Mouse (Mus musculus): ENCODE data around the gene Elfn2. TPM values are rescaled to one million over a fixed set of nuclear protein-coding genes. Genes with fewer than 3 reads are reported as not detected.

The Elfn2 gene
- polyA plus RNA-seq, 1 experiment from 2014 or later = 8.2 TPM

DNA sequence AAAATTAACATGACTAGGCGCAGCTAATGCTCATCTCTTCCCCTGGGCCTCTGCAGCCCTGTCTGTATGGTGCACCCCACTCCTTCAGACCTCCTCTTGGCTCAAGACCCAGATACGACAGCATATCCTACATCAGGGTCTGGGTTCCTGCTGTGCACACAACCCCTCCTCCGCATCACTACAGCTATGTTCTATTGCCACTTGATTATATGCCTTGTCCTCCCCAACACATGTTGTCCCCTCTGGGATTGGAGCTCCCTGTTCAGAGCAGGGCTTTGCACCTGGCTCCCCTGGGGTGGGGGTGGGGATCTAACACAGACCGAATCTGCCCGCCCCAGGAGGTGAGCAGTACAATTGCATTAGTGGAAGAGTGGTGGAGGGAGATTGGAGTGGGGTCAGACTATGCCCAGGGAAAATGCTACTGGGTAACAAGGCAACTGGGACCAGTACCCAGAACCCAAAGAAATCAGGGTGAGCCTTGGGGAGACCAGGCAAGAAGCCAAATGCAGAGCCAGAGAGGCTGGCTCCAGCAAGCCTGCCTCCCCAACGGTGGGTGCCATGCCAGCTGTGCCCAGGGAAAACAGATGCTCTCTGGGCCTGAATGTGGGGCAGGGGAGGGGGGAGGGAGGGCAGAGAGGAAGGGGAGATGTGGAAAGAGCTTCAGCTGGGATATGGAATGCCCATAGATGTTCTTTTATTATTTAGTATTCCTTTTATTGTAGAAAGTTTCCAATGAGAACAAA, 32.2 kb upstream of the Elfn2 start:
- peak; percentile 59 for ATAC-seq
- H3K27ac ChIP-seq (ENCODE audit: low read length) = peak overlapping the region; percentile 29
- H3K36me3 ChIP-seq (ENCODE audit: control insufficient read depth, insufficient read depth) = no peaks in the 10 kb centered on the region
- peaks cover 26% of the 10 kb centered on the region for H3K4me1 ChIP-seq (replicated peaks; ENCODE audit: control insufficient read depth, insufficient read depth, low read length)
- no peaks in the 10 kb centered on the region for H3K27me3 ChIP-seq (replicated peaks; ENCODE audit: control insufficient read depth, insufficient read depth, low read length)
- H3K4me2 ChIP-seq (ENCODE audit: low read length) = no peak overlapping the region
- H3K9ac ChIP-seq (replicated peaks; ENCODE audit: low read depth, low read length) = no peak overlapping the region
- H3K4me3 ChIP-seq (replicated peaks; ENCODE audit: low read length) = no peak overlapping the region
- no peaks in the 10 kb centered on the region for H3K9me3 ChIP-seq (ENCODE audit: control insufficient read depth, low read length)
- 36% methylated on average over 6 of the region's 6 CpGs for WGBS

DNA sequence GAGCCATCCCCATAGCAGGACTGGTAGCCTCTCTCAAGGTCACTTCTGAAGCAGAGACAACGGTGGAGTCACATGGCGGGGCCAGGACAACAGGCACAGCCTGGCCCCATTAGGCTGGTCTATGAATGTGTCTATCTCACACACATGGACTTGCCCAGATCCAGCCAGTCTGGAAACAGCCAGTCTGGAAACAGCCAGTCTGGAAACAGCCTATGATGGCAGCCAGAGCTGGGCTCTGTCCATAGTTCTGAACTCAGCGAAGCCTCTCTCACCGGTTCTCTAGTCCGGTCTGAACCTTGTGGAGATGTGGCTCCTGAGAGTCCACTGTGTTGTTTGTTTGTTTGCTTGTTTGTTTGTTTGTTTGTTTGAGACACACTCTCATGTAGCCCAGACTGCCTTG, 31.3 kb upstream of the Elfn2 start:
- Histone ChIP-seq H3K4me1 (replicated peaks; ENCODE audit: control insufficient read depth, insufficient read depth, low read length) (peaks cover 22% of the 10 kb centered on the region), H3K4me3 (replicated peaks; ENCODE audit: low read length) (no peak overlapping the region), H3K27ac (ENCODE audit: low read length) (no peak overlapping the region; the same call in 1 of the 2 replicates), H3K9me3 (ENCODE audit: control insufficient read depth, low read length) (no peaks in the 10 kb centered on the region), H3K4me2 (ENCODE audit: low read length) (no peak overlapping the region), H3K27me3 (replicated peaks; ENCODE audit: control insufficient read depth, insufficient read depth, low read length) (no peaks in the 10 kb centered on the region), H3K36me3 (ENCODE audit: control insufficient read depth, insufficient read depth) (no peaks in the 10 kb centered on the region), H3K9ac (replicated peaks; ENCODE audit: low read depth, low read length) (no peak overlapping the region)
- no peak for ATAC-seq
- WGBS = 71% methylated on average over 5 of the region's 5 CpGs

DNA sequence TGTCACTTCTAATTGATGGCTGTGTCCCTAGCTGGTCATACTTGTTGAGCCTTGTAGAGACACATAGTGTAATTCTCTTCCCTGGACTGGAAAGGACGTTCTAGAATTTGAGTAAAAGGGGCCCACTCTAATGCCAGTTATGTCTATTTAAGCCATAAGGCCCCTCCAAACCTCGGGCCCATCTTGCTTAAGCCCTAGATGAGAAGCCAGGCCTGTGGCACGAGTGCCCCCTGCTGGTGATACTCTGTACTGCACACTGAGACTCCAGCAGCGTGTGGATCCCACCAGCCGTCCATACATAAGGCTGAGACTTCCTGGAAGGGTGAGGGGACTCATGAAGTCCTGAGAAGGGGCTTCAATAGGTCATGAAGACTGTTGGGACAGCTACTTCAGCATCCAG, 25.6 kb upstream of the Elfn2 start:
- Histone ChIP-seq H3K9me3 (ENCODE audit: control insufficient read depth, low read length) (no peaks in the 10 kb centered on the region), H3K27ac (ENCODE audit: low read length) (no peak overlapping the region; the same call in 1 of the 2 replicates), H3K36me3 (ENCODE audit: control insufficient read depth, insufficient read depth) (no peaks in the 10 kb centered on the region), H3K4me3 (replicated peaks; ENCODE audit: low read length) (no peak overlapping the region), H3K9ac (replicated peaks; ENCODE audit: low read depth, low read length) (no peak overlapping the region), H3K4me1 (replicated peaks; ENCODE audit: control insufficient read depth, insufficient read depth, low read length) (peaks cover 7% of the 10 kb centered on the region; the same call in 1 of the 2 replicates), H3K27me3 (replicated peaks; ENCODE audit: control insufficient read depth, insufficient read depth, low read length) (no peaks in the 10 kb centered on the region), H3K4me2 (ENCODE audit: low read length) (no peak overlapping the region)
- 4% methylated on average over 5 of the region's 5 CpGs for WGBS
- ATAC-seq = peak; percentile 81

DNA sequence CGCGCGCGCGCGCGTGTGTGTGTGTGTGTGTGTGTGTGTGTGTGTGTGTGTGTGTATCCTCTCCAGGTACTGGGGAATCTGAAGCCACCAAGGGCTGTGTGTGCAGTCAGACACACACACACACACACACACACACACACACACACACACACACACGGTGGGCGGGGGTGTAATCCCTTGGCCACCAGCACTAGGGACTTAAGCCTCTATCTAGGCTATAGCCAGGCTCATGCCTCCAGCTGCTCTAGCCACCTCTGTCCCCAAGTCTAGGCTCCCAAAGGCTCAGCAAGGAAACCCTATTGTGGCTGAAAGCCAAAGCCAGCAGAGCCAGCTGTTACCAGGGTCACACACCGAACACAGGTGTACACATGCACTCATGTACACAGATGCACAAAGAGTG, 24.3 kb upstream of the Elfn2 start:
- H3K9me3 ChIP-seq (ENCODE audit: control insufficient read depth, low read length) = no peaks in the 10 kb centered on the region
- H3K4me1 ChIP-seq (replicated peaks; ENCODE audit: control insufficient read depth, insufficient read depth, low read length) = peaks cover 7% of the 10 kb centered on the region; the same call in 1 of the 2 replicates
- H3K4me3 ChIP-seq (replicated peaks; ENCODE audit: low read length) = no peak overlapping the region
- no peaks in the 10 kb centered on the region for H3K36me3 ChIP-seq (ENCODE audit: control insufficient read depth, insufficient read depth)
- no peak overlapping the region for H3K27ac ChIP-seq (ENCODE audit: low read length)
- 71% methylated on average over 3 of the region's 10 CpGs for WGBS
- H3K27me3 ChIP-seq (replicated peaks; ENCODE audit: control insufficient read depth, insufficient read depth, low read length) = no peaks in the 10 kb centered on the region
- ATAC-seq = no peak
- H3K4me2 ChIP-seq (ENCODE audit: low read length) = no peak overlapping the region
- H3K9ac ChIP-seq (replicated peaks; ENCODE audit: low read depth, low read length) = no peak overlapping the region

DNA sequence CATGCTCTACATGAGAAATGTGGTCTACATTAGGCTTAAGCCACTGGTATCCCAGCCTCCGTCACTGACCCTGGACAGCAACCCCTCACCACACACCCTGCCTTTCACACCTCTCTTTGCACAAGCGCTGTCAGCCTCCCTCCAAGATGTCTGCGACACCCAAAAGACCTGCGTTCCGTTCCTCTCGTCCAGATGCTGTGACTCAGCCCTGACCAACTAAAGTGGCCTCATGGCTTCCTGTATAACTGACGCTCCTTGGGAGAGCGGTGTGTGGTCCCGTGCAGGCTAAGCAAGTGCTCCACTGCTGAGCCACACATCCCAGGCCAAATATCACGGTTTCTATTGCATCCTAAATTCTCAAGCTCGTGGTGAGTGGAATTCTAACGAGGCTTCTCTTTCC, 22.1 kb upstream of the Elfn2 start:
- Histone ChIP-seq H3K9ac (replicated peaks; ENCODE audit: low read depth, low read length) (no peak overlapping the region), H3K4me3 (replicated peaks; ENCODE audit: low read length) (no peak overlapping the region), H3K4me1 (replicated peaks; ENCODE audit: control insufficient read depth, insufficient read depth, low read length) (peaks cover 27% of the 10 kb centered on the region), H3K4me2 (ENCODE audit: low read length) (no peak overlapping the region), H3K9me3 (ENCODE audit: control insufficient read depth, low read length) (no peaks in the 10 kb centered on the region), H3K27ac (ENCODE audit: low read length) (no peak overlapping the region), H3K27me3 (replicated peaks; ENCODE audit: control insufficient read depth, insufficient read depth, low read length) (no peaks in the 10 kb centered on the region), H3K36me3 (ENCODE audit: control insufficient read depth, insufficient read depth) (no peaks in the 10 kb centered on the region)
- ATAC-seq = no peak
- 74% methylated on average over 12 of the region's 12 CpGs for WGBS

DNA sequence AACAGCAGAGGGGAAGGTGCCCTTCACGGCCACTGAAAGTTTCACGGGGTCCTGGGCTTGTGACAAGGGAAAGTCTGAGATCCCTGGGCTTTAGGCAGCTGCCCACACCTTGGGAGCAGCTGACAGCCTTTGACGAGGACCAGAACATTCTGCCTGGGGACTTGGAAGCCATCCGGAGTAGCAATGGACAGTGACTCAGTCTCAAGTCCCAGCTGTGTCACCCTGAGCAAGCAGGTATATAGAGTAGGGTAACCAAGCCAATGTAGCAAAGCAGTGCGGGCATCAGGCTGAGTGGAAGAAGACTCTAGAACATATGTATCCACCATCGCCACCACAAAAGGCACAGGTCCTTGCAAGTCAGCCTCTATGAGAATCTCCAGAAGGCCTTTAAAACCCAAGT, 18.6 kb upstream of the Elfn2 start:
- Histone ChIP-seq H3K4me1 (replicated peaks; ENCODE audit: control insufficient read depth, insufficient read depth, low read length) (peaks cover 33% of the 10 kb centered on the region), H3K9ac (replicated peaks; ENCODE audit: low read depth, low read length) (0 out of 2 replicates have a peak overlapping the region, but pooled peaks have one; percentile 22), H3K4me2 (ENCODE audit: low read length) (no peak overlapping the region), H3K27me3 (replicated peaks; ENCODE audit: control insufficient read depth, insufficient read depth, low read length) (no peaks in the 10 kb centered on the region), H3K36me3 (ENCODE audit: control insufficient read depth, insufficient read depth) (no peaks in the 10 kb centered on the region), H3K4me3 (replicated peaks; ENCODE audit: low read length) (no peak overlapping the region), H3K9me3 (ENCODE audit: control insufficient read depth, low read length) (no peaks in the 10 kb centered on the region), H3K27ac (ENCODE audit: low read length) (peak overlapping the region; percentile 96)
- WGBS = 62% methylated on average over 6 of the region's 6 CpGs
- no peak for ATAC-seq

DNA sequence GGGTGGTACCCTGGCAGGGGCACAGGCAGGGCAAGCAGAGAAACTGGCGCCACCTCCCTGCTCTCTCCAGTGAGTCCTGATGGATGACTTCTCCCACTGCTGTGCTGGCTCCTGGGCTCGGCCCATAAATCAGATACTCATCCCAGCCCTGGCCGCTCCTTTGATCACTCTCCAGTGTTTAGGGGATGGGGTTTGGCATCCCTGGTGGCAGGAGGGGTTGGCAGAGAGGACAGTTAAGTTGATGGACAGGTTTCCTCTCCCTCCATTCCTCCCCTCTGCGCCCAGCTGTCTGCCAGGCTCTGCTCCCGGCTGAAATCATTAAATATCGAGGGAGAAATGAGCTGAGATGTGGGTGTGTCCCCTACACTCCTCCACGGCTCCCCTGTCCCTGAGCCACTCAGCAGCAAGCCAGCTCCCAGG, 18.1 kb upstream of the Elfn2 start:
- Histone ChIP-seq H3K27ac (ENCODE audit: low read length) (peak overlapping the region; percentile 96), H3K4me2 (ENCODE audit: low read length) (no peak overlapping the region)
- WGBS = 13% methylated on average over 7 of the region's 7 CpGs

DNA sequence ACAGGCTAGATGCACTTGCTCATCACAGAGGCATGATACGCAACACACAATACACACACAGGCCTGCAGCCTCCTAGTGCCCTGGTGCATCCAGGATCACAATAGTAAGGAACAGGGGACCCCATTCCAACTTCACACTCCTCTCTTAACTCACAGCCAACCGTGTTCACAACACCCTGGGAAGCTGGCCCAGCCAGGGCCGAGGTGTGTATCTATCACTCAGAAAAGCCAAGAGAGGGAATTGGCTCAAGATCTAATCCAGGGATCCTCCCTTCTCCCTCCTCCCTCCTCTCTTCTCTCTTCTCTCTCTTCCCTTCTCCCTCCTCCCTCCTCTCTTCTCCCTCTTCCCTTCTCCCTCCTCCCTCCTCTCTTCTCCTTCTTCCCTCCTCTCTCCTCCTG, 17.6 kb upstream of the Elfn2 start:
- H3K36me3 ChIP-seq (ENCODE audit: control insufficient read depth, insufficient read depth) = no peaks in the 10 kb centered on the region
- H3K4me2 ChIP-seq (ENCODE audit: low read length) = peak overlapping the region; percentile 25
- H3K9me3 ChIP-seq (ENCODE audit: control insufficient read depth, low read length) = no peaks in the 10 kb centered on the region
- H3K27me3 ChIP-seq (replicated peaks; ENCODE audit: control insufficient read depth, insufficient read depth, low read length) = no peaks in the 10 kb centered on the region
- WGBS = 33% methylated on average over 3 of the region's 3 CpGs
- H3K27ac ChIP-seq (ENCODE audit: low read length) = peak overlapping the region; percentile 96
- H3K4me3 ChIP-seq (replicated peaks; ENCODE audit: low read length) = no peak overlapping the region
- peak; percentile 54 for ATAC-seq
- H3K9ac ChIP-seq (replicated peaks; ENCODE audit: low read depth, low read length) = peak overlapping the region; percentile 50; the same call in 1 of the 2 replicates
- peaks cover 33% of the 10 kb centered on the region for H3K4me1 ChIP-seq (replicated peaks; ENCODE audit: control insufficient read depth, insufficient read depth, low read length)

More for the DNA sequence above, 18.1 kb upstream of the Elfn2 start:
- Histone ChIP-seq H3K4me1 (replicated peaks; ENCODE audit: control insufficient read depth, insufficient read depth, low read length) (peaks cover 33% of the 10 kb centered on the region), H3K9me3 (ENCODE audit: control insufficient read depth, low read length) (no peaks in the 10 kb centered on the region), H3K9ac (replicated peaks; ENCODE audit: low read depth, low read length) (peak overlapping the region; percentile 50; the same call in 1 of the 2 replicates), H3K36me3 (ENCODE audit: control insufficient read depth, insufficient read depth) (no peaks in the 10 kb centered on the region), H3K27me3 (replicated peaks; ENCODE audit: control insufficient read depth, insufficient read depth, low read length) (no peaks in the 10 kb centered on the region), H3K4me3 (replicated peaks; ENCODE audit: low read length) (no peak overlapping the region)
- ATAC-seq = peak; percentile 58

DNA sequence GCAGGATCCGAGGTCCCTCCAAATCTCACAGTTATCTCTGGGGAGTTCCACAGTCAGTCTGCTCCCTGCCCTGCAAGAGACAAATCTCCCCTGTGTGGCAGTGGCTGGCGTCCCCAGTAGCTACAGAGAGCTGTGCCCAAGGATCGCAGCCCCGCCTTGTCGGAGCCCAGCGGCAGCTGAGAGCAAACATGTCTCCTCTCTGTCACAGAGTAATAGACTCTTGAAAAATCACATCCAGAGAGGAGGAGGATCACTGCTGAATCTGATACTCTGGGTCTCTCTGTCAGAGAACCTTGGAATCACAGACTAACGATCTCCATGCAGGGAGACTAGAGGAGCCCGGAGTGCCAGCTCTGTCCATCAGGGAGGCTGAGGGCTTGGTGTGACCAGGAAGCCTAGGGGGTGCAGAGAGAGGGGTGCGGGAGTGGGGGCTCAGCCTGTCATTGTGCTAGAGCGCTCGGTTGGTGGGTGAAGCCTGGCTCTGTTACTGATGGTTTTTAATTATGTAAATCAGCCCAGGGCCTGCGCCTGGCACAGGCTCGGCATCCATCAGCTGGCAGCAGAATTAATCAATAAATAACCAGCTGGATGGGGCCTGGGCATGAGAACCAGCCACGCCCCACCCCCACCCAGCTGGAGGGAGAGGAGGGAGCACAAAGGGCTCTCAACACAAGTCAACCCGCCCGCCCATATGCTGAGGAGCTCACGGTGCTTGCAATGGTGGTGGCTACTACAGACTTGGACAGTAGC, 17.0 kb upstream of the Elfn2 start:
- Histone ChIP-seq H3K4me1 (replicated peaks; ENCODE audit: control insufficient read depth, insufficient read depth, low read length) (peaks cover 33% of the 10 kb centered on the region), H3K36me3 (ENCODE audit: control insufficient read depth, insufficient read depth) (no peaks in the 10 kb centered on the region), H3K4me3 (replicated peaks; ENCODE audit: low read length) (no peak overlapping the region), H3K27ac (ENCODE audit: low read length) (peak overlapping the region; percentile 96), H3K4me2 (ENCODE audit: low read length) (peak overlapping the region; percentile 25), H3K9ac (replicated peaks; ENCODE audit: low read depth, low read length) (peak overlapping the region; percentile 38), H3K9me3 (ENCODE audit: control insufficient read depth, low read length) (no peaks in the 10 kb centered on the region), H3K27me3 (replicated peaks; ENCODE audit: control insufficient read depth, insufficient read depth, low read length) (no peaks in the 10 kb centered on the region)
- 8% methylated on average over 17 of the region's 17 CpGs for WGBS
- ATAC-seq = peak; percentile 92

All from forebrain, embryonic 16.5 days (tissue).